Mouse (Mus musculus) liver, adult 2 months (tissue): ENCODE measurements around the gene Ccdc12.

Experiments
- CTCF ChIP-seq: fragments of 200-500 bp; IDR thresholded peaks from 2 replicates; pipeline ENCODE4 v1.5.1; 2011; ENCODE audit warnings: low read depth, low read length, control low read depth
- POLR2A ChIP-seq: fragments of 200-500 bp; IDR thresholded peaks from 2 replicates; pipeline ENCODE4 v1.6.1; 2011; ENCODE audit warnings: low read length, control low read depth; ENCODE audit not compliant: insufficient read depth; ENCODE audit errors: extremely low read depth

GRCm38 (mm10) chr9:110669785-110670184 is 13.5 kb downstream of the Ccdc12 start:
- TF ChIP-seq CTCF (no peak), POLR2A (no peak)
